Mouse (Mus musculus) ES-Bruce4 (cell line): ENCODE measurements around the gene Sel1l3. TPM values are rescaled to one million over a fixed set of nuclear protein-coding genes. Genes with fewer than 3 reads are reported as not detected.

Experiments
- H3K27ac ChIP-seq: 2 replicates; pipeline ENCODE4 v1.5.1; 2012; ENCODE audit warnings: low read length, inconsistent platforms; ENCODE audit not compliant: insufficient read depth
- H3K27me3 ChIP-seq: 2 replicates; pipeline ENCODE4 v1.6.1; 2012; ENCODE audit warnings: mild to moderate bottlenecking, low read length, inconsistent platforms; ENCODE audit not compliant: control insufficient read depth, poor library complexity, insufficient read depth, severe bottlenecking
- H3K36me3 ChIP-seq: 2 replicates; pipeline ENCODE4 v1.6.1; 2012; ENCODE audit warnings: inconsistent platforms, mild to moderate bottlenecking, low read length, moderate library complexity; ENCODE audit not compliant: control insufficient read depth, poor library complexity, insufficient read depth, severe bottlenecking
- H3K4me1 ChIP-seq: one replicate; pipeline ENCODE4 v1.8.1; 2011; ENCODE audit warnings: low read length; ENCODE audit not compliant: control insufficient read depth, insufficient read depth
- H3K4me3 ChIP-seq: 2 replicates; pipeline ENCODE4 v1.5.1; 2011; ENCODE audit warnings: low read depth, mild to moderate bottlenecking, low read length
- H3K9ac ChIP-seq: 2 replicates; pipeline ENCODE4 v1.6.1; 2012; ENCODE audit warnings: low read depth, mild to moderate bottlenecking, inconsistent platforms; ENCODE audit not compliant: poor library complexity, severe bottlenecking
- H3K9me3 ChIP-seq: replicated peaks from 2 replicates; pipeline ENCODE4 v1.6.1; 2012; ENCODE audit warnings: mild to moderate bottlenecking, low read length, inconsistent platforms; ENCODE audit not compliant: control insufficient read depth, poor library complexity, insufficient read depth, severe bottlenecking
- CTCF ChIP-seq: IDR thresholded peaks from one replicate; pipeline ENCODE4 v1.8.1; 2011; ENCODE audit warnings: low read depth, low read length
- EP300 ChIP-seq: IDR thresholded peaks from 2 replicates; pipeline ENCODE4 v1.6.1; 2011; ENCODE audit warnings: low read depth, low read length; ENCODE audit not compliant: insufficient read depth
- POLR2A ChIP-seq: IDR thresholded peaks from one replicate; pipeline ENCODE4 v1.8.1; 2011; ENCODE audit warnings: low read length; ENCODE audit not compliant: insufficient read depth
- polyA plus RNA-seq: library from polyadenylated mRNA; stranded (reverse); fragments of >200 nt; gene quantifications from 2 replicates; pipeline ENCODE4 v1.2.4, GENCODE M21; 2011; ENCODE audit warnings: low read depth; ENCODE audit not compliant: missing spikeins, insufficient read depth, insufficient read length

Gene Sel1l3
- polyA plus RNA-seq, 1 experiment, result 6.1 TPM

- Histone ChIP-seq H3K27ac (no peak overlapping the region), H3K4me3 (no peak overlapping the region), H3K4me1 (no peaks in the 10 kb centered on the region), H3K9ac (no peak overlapping the region), H3K36me3 (no peaks in the 10 kb centered on the region), H3K27me3 (no peaks in the 10 kb centered on the region), H3K9me3 (no peaks in the 10 kb centered on the region)
- TF ChIP-seq EP300 (no peak), POLR2A (no peak), CTCF (no peak)
Observed at GRCm38 (mm10) chr5:53198408-53198807, 15.3 kb downstream of the Sel1l3 start.

- Histone ChIP-seq H3K27me3 (no peaks in the 10 kb centered on the region), H3K27ac (no peak overlapping the region), H3K9ac (no peak overlapping the region), H3K36me3 (no peaks in the 10 kb centered on the region), H3K4me3 (no peak overlapping the region), H3K9me3 (no peaks in the 10 kb centered on the region), H3K4me1 (no peaks in the 10 kb centered on the region)
- TF ChIP-seq EP300 (no peak), CTCF (no peak), POLR2A (no peak)
Observed at GRCm38 (mm10) chr5:53196387-53197088, 17.2 kb downstream of the Sel1l3 start.

- Histone ChIP-seq H3K27ac (no peak overlapping the region), H3K36me3 (no peaks in the 10 kb centered on the region), H3K4me3 (no peak overlapping the region), H3K9me3 (no peaks in the 10 kb centered on the region), H3K4me1 (no peaks in the 10 kb centered on the region), H3K27me3 (no peaks in the 10 kb centered on the region), H3K9ac (no peak overlapping the region)
- TF ChIP-seq POLR2A (no peak), EP300 (no peak), CTCF (no peak)
Observed at GRCm38 (mm10) chr5:53194841-53195240, 18.9 kb downstream of the Sel1l3 start.

GRCm38 (mm10) chr5:53194421-53194820 is 19.3 kb downstream of the Sel1l3 start:
- Histone ChIP-seq H3K27me3 (no peaks in the 10 kb centered on the region), H3K4me3 (no peak overlapping the region), H3K36me3 (no peaks in the 10 kb centered on the region), H3K4me1 (no peaks in the 10 kb centered on the region), H3K9me3 (no peaks in the 10 kb centered on the region), H3K27ac (no peak overlapping the region), H3K9ac (no peak overlapping the region)
- TF ChIP-seq EP300 (no peak), POLR2A (no peak), CTCF (no peak)

GRCm38 (mm10) chr5:53193092-53194030 is 20.4 kb downstream of the Sel1l3 start:
- H3K9me3 ChIP-seq, result no peaks in the 10 kb centered on the region
- no peaks in the 10 kb centered on the region for H3K4me1 ChIP-seq
- no peaks in the 10 kb centered on the region for H3K27me3 ChIP-seq
- TF ChIP-seq POLR2A (no peak), EP300 (no peak), CTCF (no peak)
- H3K9ac ChIP-seq, result no peak overlapping the region
- H3K27ac ChIP-seq, result no peak overlapping the region
- no peak overlapping the region for H3K4me3 ChIP-seq
- H3K36me3 ChIP-seq, result no peaks in the 10 kb centered on the region

GRCm38 (mm10) chr5:53188608-53189007 is 25.1 kb downstream of the Sel1l3 start:
- Histone ChIP-seq H3K27ac (no peak overlapping the region), H3K4me3 (no peak overlapping the region), H3K36me3 (no peaks in the 10 kb centered on the region), H3K27me3 (no peaks in the 10 kb centered on the region), H3K9me3 (no peaks in the 10 kb centered on the region), H3K4me1 (no peaks in the 10 kb centered on the region), H3K9ac (no peak overlapping the region)
- TF ChIP-seq EP300, result no peak
- TF ChIP-seq CTCF, result no peak
- TF ChIP-seq POLR2A, result no peak
